Mouse (Mus musculus) MEL (cell line): Measurements from ENCODE around the gene Lrrk2. TPM values are rescaled to one million over a fixed set of nuclear protein-coding genes. Genes with fewer than 3 reads are reported as not detected.

ENCODE experiments used
- DNase-seq: peaks from one replicate; pipeline ENCODE4 v3.0.0; 2011; ENCODE audit warnings: low read depth, low spot score
- H3K27ac ChIP-seq: 2 replicates; pipeline ENCODE4 v1.5.1; 2012; ENCODE audit warnings: low read depth, mild to moderate bottlenecking, control low read depth, low read length, moderate library complexity; ENCODE audit not compliant: control insufficient read depth
- H3K27me3 ChIP-seq, 2 experiments: fragments of 150-350 bp in 1 of 2; sonication (generic) in 1 of 2; 2 replicates each; pipeline ENCODE4 v1.6.1; 2012; ENCODE audit warnings: low read length in 2 of 2, mild to moderate bottlenecking in 2 of 2, improper control_type of control experiment in 1 of 2, moderate library complexity in 1 of 2; ENCODE audit not compliant: insufficient read depth in 2 of 2, control insufficient read depth in 1 of 2
- H3K36me3 ChIP-seq, 2 experiments: 2 replicates each; pipeline ENCODE4 v1.6.1; 2012 to 2014; ENCODE audit warnings: low read length in 2 of 2, improper control_type of control experiment in 1 of 2, inconsistent platforms in 1 of 2, mild to moderate bottlenecking in 1 of 2; ENCODE audit not compliant: insufficient read depth in 2 of 2, control insufficient read depth in 1 of 2
- H3K4me1 ChIP-seq, 2 experiments: fragments of 150-350 bp in 1 of 2; sonication (generic) in 1 of 2; 2 replicates each; pipeline ENCODE4 v1.6.1; 2012; ENCODE audit warnings: low read length in 2 of 2, improper control_type of control experiment in 1 of 2, mild to moderate bottlenecking in 1 of 2; ENCODE audit not compliant: insufficient read depth in 2 of 2, control insufficient read depth in 1 of 2
- H3K4me3 ChIP-seq, 2 experiments: fragments of 150-350 bp in 1 of 2; sonication (generic) in 1 of 2; 2 replicates each; pipeline ENCODE4 v1.5.1; 2012; ENCODE audit warnings: low read depth in 2 of 2, low read length in 2 of 2, mild to moderate bottlenecking in 2 of 2, moderate library complexity in 2 of 2, control low read depth in 1 of 2, improper control_type of control experiment in 1 of 2; ENCODE audit not compliant: control insufficient read depth in 1 of 2, insufficient read depth in 1 of 2
- H3K79me2 ChIP-seq: 2 replicates; pipeline ENCODE4 v1.6.1; 2012; ENCODE audit warnings: mild to moderate bottlenecking, low read length, moderate library complexity; ENCODE audit not compliant: control insufficient read depth, poor library complexity, insufficient read depth
- H3K9ac ChIP-seq: 2 replicates; pipeline ENCODE4 v1.6.1; 2012; ENCODE audit warnings: low read depth, mild to moderate bottlenecking, control low read depth, low read length, moderate library complexity; ENCODE audit not compliant: control insufficient read depth, poor library complexity, severe bottlenecking
- H3K9me3 ChIP-seq: fragments of 150-350 bp; sonication (generic); replicated peaks from 2 replicates; pipeline ENCODE4 v1.6.1; 2012; ENCODE audit warnings: mild to moderate bottlenecking, low read length, improper control_type of control experiment, moderate library complexity; ENCODE audit not compliant: insufficient read depth
- CHD1 ChIP-seq: IDR thresholded peaks from 2 replicates; pipeline ENCODE4 v1.6.1; 2012; ENCODE audit warnings: low read depth, mild to moderate bottlenecking, inconsistent platforms, low read length, improper control_type of control experiment
- CHD2 ChIP-seq: IDR thresholded peaks from 2 replicates; pipeline ENCODE4 v1.6.1; 2011; ENCODE audit warnings: low read length, improper control_type of control experiment
- CTCF ChIP-seq, 3 experiments: IDR thresholded peaks in 2 of 3; conservative IDR thresholded peaks in 1 of 3; 2 replicates each; pipeline ENCODE4 v1.5.1; 2011 to 2012; ENCODE audit warnings: low read length in 3 of 3, low read depth in 2 of 3, mild to moderate bottlenecking in 2 of 3, improper control_type of control experiment in 1 of 3, inconsistent platforms in 1 of 3, mixed read lengths in 1 of 3, moderate library complexity in 1 of 3; ENCODE audit not compliant: control insufficient read depth in 1 of 3, insufficient read depth in 1 of 3, poor library complexity in 1 of 3, severe bottlenecking in 1 of 3
- E2F4 ChIP-seq: IDR thresholded peaks from 2 replicates; pipeline ENCODE4 v1.6.1; 2011; ENCODE audit warnings: low read depth, low read length, improper control_type of control experiment, borderline replicate concordance
- ELF1 ChIP-seq: IDR thresholded peaks from 2 replicates; pipeline ENCODE4 v1.6.1; 2014; ENCODE audit warnings: low read depth, mild to moderate bottlenecking, inconsistent platforms, low read length, improper control_type of control experiment, moderate library complexity
- EP300 ChIP-seq, 2 experiments: IDR thresholded peaks; 2 replicates each; pipeline ENCODE4 v1.6.1; 2011; ENCODE audit warnings: improper control_type of control experiment in 2 of 2, low read length in 2 of 2, low read depth in 1 of 2, mild to moderate bottlenecking in 1 of 2
- JUND ChIP-seq: IDR thresholded peaks from 2 replicates; pipeline ENCODE4 v1.6.1; 2011; ENCODE audit warnings: low read depth, mild to moderate bottlenecking, improper control_type of control experiment, low read length
- MAFK ChIP-seq: IDR thresholded peaks from 2 replicates; pipeline ENCODE4 v1.6.1; 2011; ENCODE audit warnings: low read depth, mild to moderate bottlenecking, low read length, improper control_type of control experiment, borderline replicate concordance
- MAZ ChIP-seq: IDR thresholded peaks from 2 replicates; pipeline ENCODE4 v1.6.1; 2012; ENCODE audit warnings: low read depth, mild to moderate bottlenecking, inconsistent platforms, low read length, improper control_type of control experiment
- MYB ChIP-seq: IDR thresholded peaks from 2 replicates; pipeline ENCODE4 v1.6.1; 2011; ENCODE audit warnings: mild to moderate bottlenecking, low read depth, low read length, improper control_type of control experiment
- NELFE ChIP-seq: IDR thresholded peaks from 2 replicates; pipeline ENCODE4 v1.6.1; 2011; ENCODE audit warnings: low read depth, low read length, improper control_type of control experiment
- NRF1 ChIP-seq: IDR thresholded peaks from 2 replicates; pipeline ENCODE4 v1.6.1; 2014; ENCODE audit warnings: low read depth, mild to moderate bottlenecking, inconsistent platforms, low read length, improper control_type of control experiment, moderate library complexity; ENCODE audit not compliant: poor library complexity, insufficient read depth, severe bottlenecking
- RAD21 ChIP-seq: IDR thresholded peaks from 2 replicates; pipeline ENCODE4 v1.6.1; 2011; ENCODE audit warnings: mild to moderate bottlenecking, low read depth, low read length, improper control_type of control experiment
- SIN3A ChIP-seq: IDR thresholded peaks from 2 replicates; pipeline ENCODE4 v1.6.1; 2012; ENCODE audit warnings: low read length, improper control_type of control experiment, inconsistent platforms
- SMC3 ChIP-seq: IDR thresholded peaks from 2 replicates; pipeline ENCODE4 v1.6.1; 2011; ENCODE audit warnings: low read depth, low read length, improper control_type of control experiment
- TAL1 ChIP-seq: IDR thresholded peaks from 2 replicates; pipeline ENCODE4 v1.6.1; 2012; ENCODE audit warnings: mild to moderate bottlenecking, inconsistent platforms, low read length, moderate library complexity, mixed read lengths
- TBP ChIP-seq: IDR thresholded peaks from 2 replicates; pipeline ENCODE4 v1.8.0; 2011; ENCODE audit warnings: low read depth, low read length, improper control_type of control experiment
- TCF12 ChIP-seq: IDR thresholded peaks from 2 replicates; pipeline ENCODE4 v1.6.1; 2014; ENCODE audit warnings: low read depth, mild to moderate bottlenecking, inconsistent platforms, low read length, improper control_type of control experiment, moderate library complexity
- UBTF ChIP-seq: IDR thresholded peaks from 2 replicates; pipeline ENCODE4 v1.6.1; 2012; ENCODE audit warnings: low read depth, mild to moderate bottlenecking, inconsistent platforms, low read length, improper control_type of control experiment, moderate library complexity, borderline replicate concordance; ENCODE audit not compliant: insufficient read depth
- USF1 ChIP-seq: IDR thresholded peaks from 2 replicates; pipeline ENCODE4 v1.6.1; 2014; ENCODE audit warnings: low read depth, mild to moderate bottlenecking, inconsistent platforms, low read length, improper control_type of control experiment, moderate library complexity
- USF2 ChIP-seq, 2 experiments: IDR thresholded peaks; 2 replicates each; pipeline ENCODE4 v1.6.1; 2011 to 2012; ENCODE audit warnings: improper control_type of control experiment in 2 of 2, low read length in 2 of 2, borderline replicate concordance in 1 of 2, inconsistent platforms in 1 of 2, low read depth in 1 of 2, mild to moderate bottlenecking in 1 of 2; ENCODE audit not compliant: insufficient read depth in 1 of 2
- ZC3H11A ChIP-seq: IDR thresholded peaks from 2 replicates; pipeline ENCODE4 v1.6.1; 2012; ENCODE audit warnings: low read depth, mild to moderate bottlenecking, inconsistent platforms, low read length, improper control_type of control experiment
- ZNF384 ChIP-seq: IDR thresholded peaks from 2 replicates; pipeline ENCODE4 v1.6.1; 2012; ENCODE audit warnings: low read depth, mild to moderate bottlenecking, inconsistent platforms, low read length, improper control_type of control experiment
- polyA plus RNA-seq, 2 experiments: library from polyadenylated mRNA; stranded (reverse) in 1 of 2; unstranded in 1 of 2; fragments of >175 nt in 1 of 2; fragments of >200 nt in 1 of 2; gene quantifications; 2 replicates each; pipeline versions ENCODE4 v1.2.1 to v1.2.4; 2012; ENCODE audit warnings: low replicate concordance in 2 of 2, low read depth in 1 of 2; ENCODE audit not compliant: insufficient read length in 2 of 2, insufficient read depth in 1 of 2, missing spikeins in 1 of 2
- total RNA-seq: library from RNA; depleted of rRNA; stranded (reverse); fragments of 300-350 nt; gene quantifications from 2 replicates; pipeline ENCODE4 v1.2.3, GENCODE M21; 2012

Lrrk2 gene
- total and polyA plus RNA-seq, 3 experiments, result not detected

DNA sequence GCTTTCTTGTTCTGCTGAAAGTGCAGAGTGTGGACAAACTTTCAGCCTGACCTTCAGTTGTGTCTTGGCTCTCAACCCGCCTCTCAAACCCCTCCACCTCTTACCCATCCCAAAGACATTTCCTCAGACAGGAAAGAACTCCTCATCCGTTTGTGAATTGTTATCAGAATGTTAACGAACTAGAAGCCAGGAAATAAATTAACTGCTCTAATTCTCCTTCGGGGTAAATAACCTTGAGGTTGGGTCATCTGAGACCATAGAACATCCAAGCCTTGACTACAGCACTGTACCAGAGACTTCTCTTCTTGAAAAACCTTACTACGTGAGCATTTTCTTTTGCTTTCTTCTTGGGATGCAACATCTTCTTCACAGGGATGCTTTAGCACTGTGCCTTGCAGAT, 988 bp upstream of the Lrrk2 start:
- no peak for DNase-seq
- Histone ChIP-seq H3K9ac (no peak overlapping the region), H3K9me3 (no peaks in the 10 kb centered on the region), H3K36me3 (no peaks in the 10 kb centered on the region), H3K79me2 (no peaks in the 10 kb centered on the region), H3K27ac (no peak overlapping the region), H3K4me1 (no peaks in the 10 kb centered on the region), H3K4me3 (no peak overlapping the region), H3K27me3 (no peaks in the 10 kb centered on the region)
- TF ChIP-seq SMC3 (no peak), MAZ (no peak), E2F4 (no peak), CHD1 (no peak), TAL1 (no peak), MYB (no peak), ZNF384 (no peak), JUND (no peak), MAFK (no peak), EP300 (IDR thresholded peaks at IDR 0.05; ENCODE audit: low read depth in 1 of 2, low read length in 2 of 2) (no peak), TCF12 (no peak), CHD2 (no peak), UBTF (no peak), TBP (no peak), NELFE (no peak), SIN3A (no peak), USF2 (IDR thresholded peaks at IDR 0.05; ENCODE audit: borderline replicate concordance in 1 of 2, insufficient read depth in 1 of 2, low read depth in 1 of 2, low read length in 2 of 2) (no peak), RAD21 (no peak)

DNA sequence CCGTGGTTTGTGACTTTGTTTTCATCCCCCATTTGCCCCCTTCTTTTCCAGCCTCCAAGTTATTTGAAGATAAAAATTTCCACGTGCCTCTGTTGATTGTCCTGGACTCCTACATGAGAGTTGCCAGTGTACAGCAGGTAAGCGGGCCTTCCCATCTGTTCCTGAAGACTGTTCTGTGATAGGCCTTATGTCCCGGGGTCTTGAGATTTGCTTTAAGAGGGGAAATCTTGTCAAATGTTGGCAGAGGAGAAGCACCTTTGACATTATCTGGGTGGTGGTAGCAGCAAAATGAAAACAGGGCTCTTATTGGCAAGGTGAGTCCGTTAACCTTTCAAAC, 562 bp downstream of the Lrrk2 start:
- no peak overlapping the region for H3K27ac ChIP-seq
- H3K4me3 ChIP-seq, result no peak overlapping the region
- no peaks in the 10 kb centered on the region for H3K4me1 ChIP-seq
- no peaks in the 10 kb centered on the region for H3K27me3 ChIP-seq
- DNase-seq, result no peak
- no peaks in the 10 kb centered on the region for H3K36me3 ChIP-seq
- H3K9ac ChIP-seq, result no peak overlapping the region
- TF ChIP-seq MAFK (no peak), NRF1 (no peak), CTCF (IDR thresholded peaks at IDR 0.05 in 2 of 3, conservative IDR thresholded peaks at IDR 0.05 in 1 of 3; ENCODE audit: control insufficient read depth in 1 of 3, insufficient read depth in 1 of 3, low read depth in 2 of 3, low read length in 3 of 3, poor library complexity in 1 of 3, severe bottlenecking in 1 of 3) (no peak), USF1 (no peak), USF2 (IDR thresholded peaks at IDR 0.05; ENCODE audit: borderline replicate concordance in 1 of 2, insufficient read depth in 1 of 2, low read depth in 1 of 2, low read length in 2 of 2) (no peak), ZC3H11A (no peak), ELF1 (no peak)
- no peaks in the 10 kb centered on the region for H3K79me2 ChIP-seq
- no peaks in the 10 kb centered on the region for H3K9me3 ChIP-seq
